Mouse (Mus musculus): Measurements from ENCODE around the gene Hip1r.

GRCm38 (mm10) chr5:124031068-124031955, 57.9 kb downstream of the Hip1r start:
- TF ChIP-seq CTCF (IDR thresholded peaks at IDR 0.05; ENCODE audit: insufficient read depth, low read depth, low read length) = no peak
- no peak for TF ChIP-seq POLR2A (IDR thresholded peaks at IDR 0.05; ENCODE audit: insufficient read depth, low read depth, low read length)
